Mouse (Mus musculus) bone marrow macrophage, adult 2 months (primary cell): ENCODE results near the gene Adarb1.

Source experiments
- CTCF ChIP-seq: IDR thresholded peaks from 2 replicates; pipeline ENCODE4 v1.5.1; 2012; ENCODE audit warnings: low read depth, mild to moderate bottlenecking, low read length, moderate library complexity
- POLR2A ChIP-seq: IDR thresholded peaks from 2 replicates; pipeline ENCODE4 v1.6.1; 2012; ENCODE audit warnings: mild to moderate bottlenecking, low read depth, low read length, borderline replicate concordance

GRCm38 (mm10) chr10:77440841-77441755 lies 23.0 kb upstream of the Adarb1 start:
- TF ChIP-seq POLR2A (no peak), CTCF (no peak)
